Mouse (Mus musculus): ENCODE data around the gene Chn1. TPM values are rescaled to one million over a fixed set of nuclear protein-coding genes. Genes with fewer than 3 reads are reported as not detected.

Gene Chn1
- polyA plus RNA-seq, 1 experiment from 2014 or later: 20.5 TPM

- no peaks in the 10 kb centered on the region for H3K36me3 ChIP-seq (ENCODE audit: control insufficient read depth, insufficient read depth)
- H3K27ac ChIP-seq (ENCODE audit: low read length): no peak overlapping the region
- peak overlapping the region; percentile 78 for H3K4me2 ChIP-seq (ENCODE audit: low read depth, low read length)
- peak overlapping the region; percentile 11 for H3K4me3 ChIP-seq (ENCODE audit: low read length)
- peak overlapping the region; percentile 16; the same call in 1 of the 2 replicates for H3K9ac ChIP-seq (ENCODE audit: low read length)
- ATAC-seq (replicated peaks; ENCODE audit: extremely low read depth, insufficient read depth, low FRiP score): no peak
- WGBS: 66% methylated on average over 8 of the region's 8 CpGs
- H3K4me1 ChIP-seq (ENCODE audit: control insufficient read depth, insufficient read depth, low read length): peaks cover 26% of the 10 kb centered on the region
- H3K9me3 ChIP-seq (replicated peaks; ENCODE audit: control insufficient read depth, low read length): no peaks in the 10 kb centered on the region
- no peaks in the 10 kb centered on the region for H3K27me3 ChIP-seq (ENCODE audit: control insufficient read depth, insufficient read depth, low read length)
Measured at GRCm38 (mm10) chr2:73659041-73659440, 116.1 kb downstream of the Chn1 start.

- Histone ChIP-seq H3K9me3 (replicated peaks; ENCODE audit: control insufficient read depth, low read length) (no peaks in the 10 kb centered on the region), H3K27ac (ENCODE audit: low read length) (no peak overlapping the region), H3K4me1 (ENCODE audit: control insufficient read depth, insufficient read depth, low read length) (peaks cover 29% of the 10 kb centered on the region), H3K27me3 (ENCODE audit: control insufficient read depth, insufficient read depth, low read length) (no peaks in the 10 kb centered on the region), H3K4me2 (ENCODE audit: low read depth, low read length) (no peak overlapping the region), H3K36me3 (ENCODE audit: control insufficient read depth, insufficient read depth) (no peaks in the 10 kb centered on the region), H3K9ac (ENCODE audit: low read length) (no peak overlapping the region), H3K4me3 (ENCODE audit: low read length) (no peak overlapping the region)
- ATAC-seq (replicated peaks; ENCODE audit: extremely low read depth, insufficient read depth, low FRiP score): no peak
- 86% methylated on average over 3 of the region's 3 CpGs for WGBS
Measured at GRCm38 (mm10) chr2:73657961-73658360, 117.2 kb downstream of the Chn1 start.

DNA sequence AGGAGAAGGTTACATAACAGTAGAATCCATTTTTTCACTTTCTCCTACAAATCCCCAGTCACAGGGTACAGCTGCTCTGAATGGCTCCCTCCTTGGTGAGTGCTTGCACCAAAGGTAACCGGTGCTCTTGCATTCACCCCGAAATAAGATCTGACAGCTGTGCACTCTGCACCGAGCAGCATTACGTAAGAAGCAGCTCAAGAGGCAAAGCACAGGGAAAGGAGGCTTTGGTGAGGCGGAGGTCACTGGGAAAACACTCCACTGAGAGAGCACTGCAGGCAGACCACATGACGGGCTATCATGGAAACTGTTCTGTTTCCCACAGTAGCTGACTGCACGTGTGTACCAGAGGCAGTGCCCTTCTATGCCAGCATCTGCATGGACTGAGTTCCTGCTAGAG is 118.0 kb downstream of the Chn1 start:
- ATAC-seq (replicated peaks; ENCODE audit: extremely low read depth, insufficient read depth, low FRiP score): peak; percentile 64; the same call in 1 of the 2 replicates
- 48% methylated on average over 7 of the region's 7 CpGs for WGBS
- Histone ChIP-seq H3K4me3 (ENCODE audit: low read length) (peak overlapping the region; percentile 8; the same call in 1 of the 2 replicates), H3K4me2 (ENCODE audit: low read depth, low read length) (peak overlapping the region; percentile 36; the same call in 1 of the 2 replicates), H3K9ac (ENCODE audit: low read length) (peak overlapping the region; percentile 20; the same call in 1 of the 2 replicates), H3K4me1 (ENCODE audit: control insufficient read depth, insufficient read depth, low read length) (peaks cover 35% of the 10 kb centered on the region), H3K27ac (ENCODE audit: low read length) (peak overlapping the region; percentile 57), H3K9me3 (replicated peaks; ENCODE audit: control insufficient read depth, low read length) (no peaks in the 10 kb centered on the region), H3K27me3 (ENCODE audit: control insufficient read depth, insufficient read depth, low read length) (no peaks in the 10 kb centered on the region), H3K36me3 (ENCODE audit: control insufficient read depth, insufficient read depth) (no peaks in the 10 kb centered on the region)

DNA sequence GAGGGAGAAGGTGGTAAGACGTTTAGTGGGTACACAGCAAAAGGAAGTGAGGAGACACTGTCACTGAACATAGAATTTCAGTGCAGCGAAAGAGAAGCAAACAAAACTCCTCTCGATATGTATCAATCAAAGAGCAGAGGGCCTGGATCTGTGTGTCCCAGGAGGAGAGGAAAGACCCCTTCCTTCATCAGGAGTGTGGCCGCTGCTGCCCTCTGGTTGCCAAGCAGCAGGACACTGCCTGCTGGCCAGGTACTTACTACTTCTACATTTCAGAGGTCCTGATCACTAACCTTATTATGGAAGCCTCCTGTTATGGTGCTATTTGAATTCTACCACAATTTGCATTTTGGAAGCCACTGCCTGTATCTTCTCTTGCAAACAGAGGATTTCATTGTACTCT is 119.5 kb downstream of the Chn1 start:
- Histone ChIP-seq H3K4me3 (ENCODE audit: low read length) (no peak overlapping the region), H3K9me3 (replicated peaks; ENCODE audit: control insufficient read depth, low read length) (no peaks in the 10 kb centered on the region), H3K27ac (ENCODE audit: low read length) (no peak overlapping the region), H3K9ac (ENCODE audit: low read length) (no peak overlapping the region), H3K4me2 (ENCODE audit: low read depth, low read length) (no peak overlapping the region), H3K4me1 (ENCODE audit: control insufficient read depth, insufficient read depth, low read length) (peaks cover 36% of the 10 kb centered on the region), H3K36me3 (ENCODE audit: control insufficient read depth, insufficient read depth) (no peaks in the 10 kb centered on the region), H3K27me3 (ENCODE audit: control insufficient read depth, insufficient read depth, low read length) (no peaks in the 10 kb centered on the region)
- ATAC-seq (replicated peaks; ENCODE audit: extremely low read depth, insufficient read depth, low FRiP score): no peak
- WGBS: 71% methylated on average over 4 of the region's 4 CpGs

- Histone ChIP-seq H3K9me3 (replicated peaks; ENCODE audit: control insufficient read depth, low read length) (no peaks in the 10 kb centered on the region), H3K4me3 (ENCODE audit: low read length) (no peak overlapping the region), H3K4me2 (ENCODE audit: low read depth, low read length) (no peak overlapping the region), H3K4me1 (ENCODE audit: control insufficient read depth, insufficient read depth, low read length) (peaks cover 30% of the 10 kb centered on the region), H3K27ac (ENCODE audit: low read length) (peak overlapping the region; percentile 72), H3K9ac (ENCODE audit: low read length) (no peak overlapping the region), H3K36me3 (ENCODE audit: control insufficient read depth, insufficient read depth) (no peaks in the 10 kb centered on the region), H3K27me3 (ENCODE audit: control insufficient read depth, insufficient read depth, low read length) (no peaks in the 10 kb centered on the region)
- WGBS: 53% methylated on average over 1 of the region's 1 CpGs
- no peak for ATAC-seq (replicated peaks; ENCODE audit: extremely low read depth, insufficient read depth, low FRiP score)
Measured at GRCm38 (mm10) chr2:73654892-73655243, 120.3 kb downstream of the Chn1 start.

DNA sequence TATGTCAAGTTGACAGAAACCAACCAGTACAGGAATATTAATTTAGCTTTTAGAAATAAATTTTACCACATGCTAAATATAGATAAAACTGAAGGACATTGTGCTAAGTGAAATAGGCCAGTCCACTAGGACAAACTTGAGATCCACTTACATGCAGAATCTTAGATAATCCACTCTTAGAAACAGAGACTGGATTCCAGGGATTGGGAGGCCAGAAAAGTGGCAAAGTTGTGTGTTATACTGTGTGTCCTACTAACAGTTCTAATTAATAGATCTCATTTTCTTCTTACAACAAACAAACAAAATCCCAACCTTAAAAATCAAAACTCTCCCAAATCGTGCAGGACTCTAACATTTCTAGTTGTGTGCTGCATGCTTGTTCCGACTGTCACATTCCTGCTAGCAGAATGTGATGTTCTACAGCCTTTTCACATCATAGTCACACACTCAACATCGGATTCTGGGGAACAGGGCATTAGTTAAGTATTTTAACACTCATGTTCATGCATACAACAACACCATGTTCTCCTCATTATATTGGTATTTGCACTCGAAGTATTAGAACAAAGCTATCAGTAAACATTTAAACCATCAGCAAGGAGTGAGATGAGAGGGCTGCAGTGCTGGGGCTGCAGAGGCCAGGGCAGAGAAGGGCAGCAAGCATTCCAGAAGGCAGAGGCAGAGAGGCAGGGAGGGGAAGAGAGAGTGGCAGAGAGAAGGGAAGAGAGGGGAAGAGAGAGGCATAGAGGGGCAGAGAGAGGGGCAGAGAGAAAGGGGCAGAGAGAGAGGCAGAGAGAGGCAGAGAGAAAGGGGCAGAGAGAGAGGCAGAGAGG is 120.9 kb downstream of the Chn1 start:
- no peak overlapping the region for H3K4me2 ChIP-seq (ENCODE audit: low read depth, low read length)
- no peak overlapping the region for H3K4me3 ChIP-seq (ENCODE audit: low read length)
- H3K27ac ChIP-seq (ENCODE audit: low read length): peak overlapping the region; percentile 72
- no peaks in the 10 kb centered on the region for H3K9me3 ChIP-seq (replicated peaks; ENCODE audit: control insufficient read depth, low read length)
- no peak overlapping the region for H3K9ac ChIP-seq (ENCODE audit: low read length)
- no peak for ATAC-seq (replicated peaks; ENCODE audit: extremely low read depth, insufficient read depth, low FRiP score)
- H3K27me3 ChIP-seq (ENCODE audit: control insufficient read depth, insufficient read depth, low read length): no peaks in the 10 kb centered on the region
- H3K36me3 ChIP-seq (ENCODE audit: control insufficient read depth, insufficient read depth): no peaks in the 10 kb centered on the region
- H3K4me1 ChIP-seq (ENCODE audit: control insufficient read depth, insufficient read depth, low read length): peaks cover 28% of the 10 kb centered on the region
- 39% methylated on average over 4 of the region's 4 CpGs for WGBS

- H3K27me3 ChIP-seq (ENCODE audit: control insufficient read depth, insufficient read depth, low read length): no peaks in the 10 kb centered on the region
- H3K4me2 ChIP-seq (ENCODE audit: low read depth, low read length): no peak overlapping the region
- no peak overlapping the region for H3K4me3 ChIP-seq (ENCODE audit: low read length)
- WGBS: 96% methylated on average over 6 of the region's 6 CpGs
- H3K36me3 ChIP-seq (ENCODE audit: control insufficient read depth, insufficient read depth): no peaks in the 10 kb centered on the region
- H3K9ac ChIP-seq (ENCODE audit: low read length): no peak overlapping the region
- ATAC-seq (replicated peaks; ENCODE audit: extremely low read depth, insufficient read depth, low FRiP score): no peak
- no peaks in the 10 kb centered on the region for H3K9me3 ChIP-seq (replicated peaks; ENCODE audit: control insufficient read depth, low read length)
- no peaks in the 10 kb centered on the region for H3K4me1 ChIP-seq (ENCODE audit: control insufficient read depth, insufficient read depth, low read length)
- H3K27ac ChIP-seq (ENCODE audit: low read length): no peak overlapping the region
Measured at GRCm38 (mm10) chr2:73637688-73638087, 137.5 kb downstream of the Chn1 start.

- Histone ChIP-seq H3K27me3 (ENCODE audit: control insufficient read depth, insufficient read depth, low read length) (no peaks in the 10 kb centered on the region), H3K9ac (ENCODE audit: low read length) (no peak overlapping the region), H3K4me1 (ENCODE audit: control insufficient read depth, insufficient read depth, low read length) (no peaks in the 10 kb centered on the region), H3K4me3 (ENCODE audit: low read length) (no peak overlapping the region), H3K9me3 (replicated peaks; ENCODE audit: control insufficient read depth, low read length) (no peaks in the 10 kb centered on the region), H3K36me3 (ENCODE audit: control insufficient read depth, insufficient read depth) (peaks cover 4% of the 10 kb centered on the region; the same call in 1 of the 2 replicates), H3K4me2 (ENCODE audit: low read depth, low read length) (no peak overlapping the region), H3K27ac (ENCODE audit: low read length) (no peak overlapping the region)
- ATAC-seq (replicated peaks; ENCODE audit: extremely low read depth, insufficient read depth, low FRiP score): no peak
- whole genome bisulfite sequencing: 80% methylated on average over 3 of the region's 3 CpGs
Measured at GRCm38 (mm10) chr2:73636387-73636786, 138.8 kb downstream of the Chn1 start.

GRCm38 (mm10) chr2:73631816-73632215 is 143.3 kb downstream of the Chn1 start:
- 81% methylated on average over 7 of the region's 7 CpGs for WGBS
- no peak overlapping the region for H3K27ac ChIP-seq (ENCODE audit: low read length)
- no peak overlapping the region for H3K4me2 ChIP-seq (ENCODE audit: low read depth, low read length)
- no peaks in the 10 kb centered on the region for H3K27me3 ChIP-seq (ENCODE audit: control insufficient read depth, insufficient read depth, low read length)
- H3K9me3 ChIP-seq (replicated peaks; ENCODE audit: control insufficient read depth, low read length): 0 out of 2 replicates have a peak, but pooled peaks cover 3% of the 10 kb centered on the region
- no peak overlapping the region for H3K9ac ChIP-seq (ENCODE audit: low read length)
- no peaks in the 10 kb centered on the region for H3K4me1 ChIP-seq (ENCODE audit: control insufficient read depth, insufficient read depth, low read length)
- no peak overlapping the region for H3K4me3 ChIP-seq (ENCODE audit: low read length)
- H3K36me3 ChIP-seq (ENCODE audit: control insufficient read depth, insufficient read depth): peaks cover 9% of the 10 kb centered on the region
- no peak for ATAC-seq (replicated peaks; ENCODE audit: extremely low read depth, insufficient read depth, low FRiP score)
